Mouse (Mus musculus) layer of hippocampus, postnatal 36 days (tissue): ENCODE data around the gene Slc39a2. TPM values are rescaled to one million over a fixed set of nuclear protein-coding genes. Genes with fewer than 3 reads are reported as not detected.
"Not testable (repeated sequence)": the region's sequence is repeated elsewhere in the genome, so short reads cannot be mapped to it uniquely, and the experiment has no call there.

ENCODE experiments used
- DNase-seq, 2 experiments: peaks; one replicate each; pipeline ENCODE4 v3.0.0; 2022
- total RNA-seq, 2 experiments: library from RNA; stranded (reverse); gene quantifications; 2 replicates each; pipeline ENCODE4 v1.2.3; 2021

The Slc39a2 gene
- total RNA-seq, 2 experiments from 2014 or later: 8.1 to 11.0 TPM

DNA sequence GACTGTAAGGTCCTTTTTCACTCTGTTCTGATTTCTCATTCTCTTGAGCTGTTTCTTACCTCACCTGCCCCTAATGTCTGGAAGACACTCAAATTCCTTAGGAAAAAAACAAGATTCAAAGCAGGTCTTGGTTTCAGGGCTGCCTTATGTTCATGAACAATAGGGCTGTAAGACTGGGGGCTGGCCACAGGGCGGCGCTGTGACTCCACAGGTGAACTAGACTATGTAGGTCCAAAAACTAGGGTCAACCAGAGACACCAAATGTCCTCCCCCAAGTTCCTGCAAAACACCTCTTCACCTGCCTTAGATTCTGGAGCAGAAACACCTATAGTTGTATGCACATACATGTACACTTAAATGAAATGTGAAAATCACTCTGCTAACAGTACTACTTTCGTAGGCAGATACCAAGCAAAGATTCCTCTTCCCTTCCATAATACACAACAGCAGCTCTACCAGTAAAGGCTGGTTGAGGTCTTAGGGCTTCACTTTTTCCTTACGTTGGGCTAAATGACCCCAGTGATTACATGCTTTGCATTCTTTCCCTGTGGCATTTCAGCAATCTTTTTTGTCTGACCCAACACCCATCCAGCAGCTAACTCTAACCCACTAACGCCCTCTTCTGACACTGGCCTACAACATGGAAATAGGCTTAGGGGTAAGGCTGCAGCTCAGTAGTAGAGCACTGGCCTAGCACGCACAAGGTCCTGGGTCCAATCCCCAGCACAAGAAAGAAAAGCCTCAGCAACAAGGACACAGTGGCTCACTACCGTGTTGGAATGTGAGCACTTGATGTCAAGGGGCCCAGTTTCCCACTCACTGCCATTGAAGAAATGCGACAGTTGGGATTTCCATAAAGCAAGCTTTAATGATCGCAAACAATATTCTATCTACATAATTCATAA is 10.4 kb downstream of the Slc39a2 start:
- peak; percentile 56 to 72 for DNase-seq

GRCm38 (mm10) chr14:51903782-51904181 is 11.1 kb downstream of the Slc39a2 start:
- DNase-seq: no peak

GRCm38 (mm10) chr14:51904706-51905105 is 12.0 kb downstream of the Slc39a2 start:
- no peak for DNase-seq

DNA sequence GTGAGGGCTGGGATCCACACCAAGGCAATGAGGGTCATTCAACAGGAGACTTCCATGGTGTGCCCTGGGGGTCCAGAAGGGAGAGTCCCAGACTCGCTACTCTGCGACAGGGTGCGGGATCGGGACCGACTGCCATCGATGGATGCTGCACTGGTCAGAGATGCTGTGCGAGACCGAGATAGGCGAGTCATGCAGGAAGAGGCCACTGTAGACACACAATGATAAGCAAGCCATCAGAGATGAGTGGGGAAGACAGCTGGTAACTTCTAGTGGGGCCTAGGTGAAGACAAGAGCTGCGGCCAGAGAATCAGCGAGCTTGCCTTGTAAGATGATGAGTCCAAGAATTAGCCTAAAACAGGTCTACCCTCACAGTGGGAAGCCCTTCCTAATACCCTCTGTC is 13.4 kb downstream of the Slc39a2 start:
- DNase-seq: no peak

DNA sequence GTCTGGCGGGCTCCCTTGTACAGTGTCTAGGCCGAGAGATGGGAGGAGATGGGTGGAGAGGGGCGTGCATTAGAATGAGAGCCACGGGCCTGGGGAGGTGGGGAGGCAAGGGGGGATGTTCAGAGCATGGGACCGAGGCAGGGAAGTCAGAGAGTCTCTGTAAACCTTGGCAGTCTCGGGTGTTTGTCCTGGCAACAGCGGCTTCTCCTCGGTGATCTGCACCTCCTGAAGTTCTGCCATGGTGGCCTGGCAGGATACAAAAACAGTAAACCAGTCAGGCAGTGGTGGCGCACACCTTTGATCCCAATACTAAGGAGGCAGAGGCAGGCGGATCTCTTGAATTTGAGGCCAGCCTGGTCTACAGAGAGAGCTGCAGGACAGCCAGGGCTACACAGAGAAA is 18.6 kb downstream of the Slc39a2 start:
- DNase-seq: no peak

- no peak for DNase-seq
These were observed 19.8 kb downstream of the Slc39a2 start for GRCm38 (mm10) chr14:51912391-51913061.

- peak; percentile 68 to 74 for DNase-seq
These were observed 20.6 kb downstream of the Slc39a2 start for GRCm38 (mm10) chr14:51913062-51913959.

- DNase-seq: peak; percentile 72 to 78
These were observed 21.5 kb downstream of the Slc39a2 start, which contains the start of gene Ndrg2 for GRCm38 (mm10) chr14:51913960-51914762. Gene Ndrg2 (minus strand): TSS chr14:51914158.

GRCm38 (mm10) chr14:51915030-51915429 is 22.3 kb downstream of the Slc39a2 start:
- DNase-seq: no peak

- no peak for DNase-seq
These were observed 23.9 kb downstream of the Slc39a2 start for GRCm38 (mm10) chr14:51916539-51916938.

- no peak for DNase-seq
These were observed 25.4 kb downstream of the Slc39a2 start, which contains the start of gene Tppp2 for GRCm38 (mm10) chr14:51918125-51918524. Gene Tppp2 (plus strand): TSS chr14:51918425.

GRCm38 (mm10) chr14:51918966-51919365 is 26.3 kb downstream of the Slc39a2 start:
- DNase-seq: no peak

DNA sequence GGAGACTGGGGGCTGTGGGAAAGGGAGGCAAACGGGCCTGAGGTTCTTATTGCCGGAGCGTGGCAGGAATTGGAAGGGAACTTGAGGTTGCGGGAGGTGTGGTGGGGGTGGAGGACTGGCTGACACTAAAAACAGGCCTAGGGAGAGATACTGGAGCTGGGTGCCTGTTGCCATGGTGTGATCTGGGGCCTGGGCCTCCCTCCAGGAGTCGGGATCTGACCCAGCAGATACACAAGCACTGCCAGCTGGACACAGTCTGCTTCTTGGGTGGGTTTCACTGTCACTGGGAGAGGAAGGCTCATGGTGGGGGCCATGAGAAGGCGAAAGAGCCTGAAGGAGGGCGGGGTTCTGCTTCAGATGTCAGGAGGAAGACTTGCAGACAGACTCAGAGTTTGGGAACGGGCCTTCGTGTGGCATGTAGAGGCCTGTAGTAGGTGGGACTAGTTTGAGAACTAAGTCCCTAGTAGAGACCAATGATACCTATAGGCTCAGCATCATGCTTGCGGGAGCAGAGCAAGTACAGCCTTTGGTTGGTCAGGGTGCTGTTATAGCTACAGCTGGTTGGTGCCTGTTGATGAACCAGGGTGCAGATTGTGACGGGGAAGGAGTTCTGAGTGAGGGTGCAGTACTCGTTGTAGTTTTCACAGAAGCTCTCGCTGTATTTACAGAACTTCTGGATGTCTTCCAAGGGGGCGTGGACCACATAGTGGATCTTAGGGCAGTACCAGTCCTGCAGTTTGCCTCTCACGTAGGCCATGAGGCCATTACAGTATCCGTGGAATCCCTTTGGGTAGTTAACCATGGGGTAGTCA is 29.3 kb downstream of the Slc39a2 start:
- peak; percentile 60 to 75 for DNase-seq

GRCm38 (mm10) chr14:51922571-51922865 is 29.8 kb downstream of the Slc39a2 start, which contains the start of gene Rnase13:
Gene Rnase13 (minus strand): TSS chr14:51922773.
- no peak for DNase-seq

DNA sequence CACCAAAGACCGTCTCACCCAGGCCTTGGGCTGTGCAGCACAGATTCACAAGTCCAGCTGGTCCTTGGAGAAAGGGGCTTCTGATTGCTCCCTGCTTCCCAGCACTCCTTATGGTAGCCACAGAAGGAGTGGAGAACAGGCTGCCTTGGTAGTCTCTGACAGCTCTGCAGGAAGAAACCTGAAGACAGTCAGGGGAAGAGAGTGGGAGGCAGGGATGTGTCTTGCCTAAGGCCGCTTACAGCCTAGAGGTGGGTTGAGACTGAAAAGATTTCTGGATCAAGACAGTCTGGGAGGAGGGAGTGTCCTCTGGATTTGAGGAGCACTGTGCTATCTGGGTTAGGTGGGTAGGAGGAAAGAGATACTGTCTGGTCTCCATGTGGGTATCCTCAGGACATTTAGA is 30.2 kb downstream of the Slc39a2 start:
- no peak for DNase-seq

DNA sequence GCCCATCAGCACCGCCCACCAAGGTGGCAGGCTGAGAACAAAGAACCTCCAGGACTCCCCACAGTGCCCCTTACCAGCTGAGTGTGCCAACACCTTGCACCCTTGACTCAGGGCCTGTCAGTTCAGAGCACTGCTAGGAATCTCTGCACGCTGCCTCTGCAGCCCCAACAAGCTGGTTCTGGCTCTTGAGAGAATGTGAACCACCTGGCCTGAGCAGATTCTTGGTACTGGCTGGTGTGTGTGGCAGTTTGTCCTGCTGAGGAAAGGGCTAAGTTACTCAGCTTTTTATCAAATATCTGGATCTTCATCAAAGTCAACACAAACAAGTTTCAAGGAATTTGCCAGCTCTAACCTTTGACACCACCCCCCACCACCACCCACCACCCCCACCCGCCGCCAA is 30.8 kb downstream of the Slc39a2 start:
- DNase-seq: no peak

DNA sequence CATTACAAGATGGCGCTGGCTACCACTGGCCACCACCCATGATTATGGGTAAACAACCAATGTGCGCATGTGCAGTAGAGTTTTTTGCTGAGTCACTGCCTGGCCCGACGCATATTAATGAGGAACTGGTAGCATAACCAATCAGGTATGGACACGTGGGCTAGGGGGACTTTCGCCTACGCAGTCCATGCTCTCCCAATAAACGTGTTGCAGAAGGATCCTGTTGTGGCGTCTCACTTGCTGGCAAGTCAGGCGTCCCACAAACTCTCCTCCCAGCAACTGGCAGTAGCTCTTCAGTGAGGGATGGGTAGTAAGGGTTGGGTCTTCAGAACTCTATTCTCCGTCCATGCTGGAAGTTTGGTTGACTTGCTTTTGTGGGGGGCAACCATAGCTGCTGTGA is 34.2 kb downstream of the Slc39a2 start:
- not testable (repeated sequence) for DNase-seq

DNA sequence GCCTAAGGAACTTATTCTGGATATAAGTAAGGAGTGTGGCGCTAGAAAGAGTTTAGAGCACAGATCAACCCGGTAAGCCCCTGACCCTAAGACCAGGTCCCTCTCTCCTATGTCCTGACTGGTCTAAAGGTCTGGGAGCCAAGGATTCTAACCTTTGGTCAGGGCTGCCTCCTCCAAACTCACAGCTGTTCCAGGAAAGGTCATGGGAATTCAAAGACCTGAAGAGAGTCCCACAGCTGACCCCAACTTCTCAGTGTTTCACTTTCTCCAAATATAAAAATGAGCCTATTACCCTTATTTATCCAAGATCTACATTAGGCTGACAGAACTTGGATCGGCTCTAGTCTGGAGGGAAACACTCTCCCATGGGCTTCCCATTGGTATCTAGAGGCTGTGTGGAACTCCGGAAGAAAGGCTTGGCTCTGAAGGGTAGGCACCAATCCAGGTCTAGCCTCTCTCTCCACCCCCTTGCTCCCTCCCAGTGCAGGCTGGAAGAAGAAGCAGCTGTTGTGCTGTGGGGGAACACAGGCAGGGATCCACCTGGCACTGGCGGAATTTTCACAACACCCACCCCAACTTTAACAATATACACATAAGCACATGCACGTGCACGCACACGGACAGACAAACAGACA is 36.7 kb downstream of the Slc39a2 start:
- DNase-seq: peak; percentile 26 to 58

GRCm38 (mm10) chr14:51929968-51930367 is 37.3 kb downstream of the Slc39a2 start:
- DNase-seq: no peak

DNA sequence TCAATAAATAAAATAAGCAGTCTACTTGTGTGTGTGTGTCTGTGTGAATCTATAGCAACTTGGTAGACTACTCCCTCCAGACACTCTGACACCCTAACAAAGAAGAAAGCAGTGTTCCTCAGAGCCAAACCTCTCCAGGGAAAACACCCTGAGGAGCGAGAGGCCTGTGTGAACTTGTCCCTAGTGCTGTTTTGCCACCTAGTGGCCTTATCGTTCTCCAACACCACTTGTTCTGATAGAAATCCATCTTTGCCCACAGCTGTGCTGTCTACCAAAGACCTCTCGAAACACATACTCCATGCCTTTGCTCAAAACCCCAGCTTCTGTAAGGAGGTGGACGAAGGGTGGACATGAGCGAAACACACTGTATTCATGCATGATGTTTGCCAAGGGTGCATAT is 38.1 kb downstream of the Slc39a2 start:
- DNase-seq: peak; percentile 49 to 57
